Mouse (Mus musculus) cerebellum, adult 2 months (tissue): ENCODE measurements around the gene Rab14.

Experiments
- CTCF ChIP-seq: fragments of 200-500 bp; IDR thresholded peaks from 2 replicates; pipeline ENCODE4 v1.5.1; 2011; ENCODE audit warnings: low read depth, mild to moderate bottlenecking, control low read depth, low read length, moderate library complexity, borderline replicate concordance; ENCODE audit not compliant: insufficient read depth
- POLR2A ChIP-seq: fragments of 200-500 bp; IDR thresholded peaks from 2 replicates; pipeline ENCODE4 v1.6.1; 2011; ENCODE audit warnings: low read length, control low read depth, borderline replicate concordance; ENCODE audit not compliant: insufficient read depth

GRCm38 (mm10) chr2:35244241-35244640 is 43.3 kb upstream of the Rab14 start:
- TF ChIP-seq POLR2A (no peak), CTCF (no peak)
